Mouse (Mus musculus) thymus, adult 2 months (tissue): ENCODE data around the gene Ccdc85b.

Experiments
- CTCF ChIP-seq: fragments of 200-500 bp; IDR thresholded peaks from 2 replicates; pipeline ENCODE4 v1.5.1; 2012; ENCODE audit warnings: mild to moderate bottlenecking, control low read depth, low read length, moderate library complexity, borderline replicate concordance; ENCODE audit not compliant: control insufficient read depth, poor library complexity, insufficient read depth; ENCODE audit errors: extremely low read depth
- POLR2A ChIP-seq: fragments of 200-500 bp; IDR thresholded peaks from 2 replicates; pipeline ENCODE4 v1.6.1; 2012; ENCODE audit warnings: mild to moderate bottlenecking, low read length, control low read depth, moderate library complexity; ENCODE audit not compliant: control insufficient read depth, poor library complexity, insufficient read depth; ENCODE audit errors: extremely low read depth

- TF ChIP-seq CTCF (no peak; the same call in 1 of the 2 replicates), POLR2A (peak; percentile 66)
These were observed 24.5 kb downstream of the Ccdc85b start for GRCm38 (mm10) chr19:5432992-5433852.
